Mouse (Mus musculus): ENCODE measurements around the gene Ppp2r2c. TPM values are rescaled to one million over a fixed set of nuclear protein-coding genes. Genes with fewer than 3 reads are reported as not detected.
A peak's percentile ranks its signal among the peaks of the same experiment; 100 is the strongest.

The Ppp2r2c gene
- polyA plus RNA-seq, 1 experiment = 259 TPM

DNA sequence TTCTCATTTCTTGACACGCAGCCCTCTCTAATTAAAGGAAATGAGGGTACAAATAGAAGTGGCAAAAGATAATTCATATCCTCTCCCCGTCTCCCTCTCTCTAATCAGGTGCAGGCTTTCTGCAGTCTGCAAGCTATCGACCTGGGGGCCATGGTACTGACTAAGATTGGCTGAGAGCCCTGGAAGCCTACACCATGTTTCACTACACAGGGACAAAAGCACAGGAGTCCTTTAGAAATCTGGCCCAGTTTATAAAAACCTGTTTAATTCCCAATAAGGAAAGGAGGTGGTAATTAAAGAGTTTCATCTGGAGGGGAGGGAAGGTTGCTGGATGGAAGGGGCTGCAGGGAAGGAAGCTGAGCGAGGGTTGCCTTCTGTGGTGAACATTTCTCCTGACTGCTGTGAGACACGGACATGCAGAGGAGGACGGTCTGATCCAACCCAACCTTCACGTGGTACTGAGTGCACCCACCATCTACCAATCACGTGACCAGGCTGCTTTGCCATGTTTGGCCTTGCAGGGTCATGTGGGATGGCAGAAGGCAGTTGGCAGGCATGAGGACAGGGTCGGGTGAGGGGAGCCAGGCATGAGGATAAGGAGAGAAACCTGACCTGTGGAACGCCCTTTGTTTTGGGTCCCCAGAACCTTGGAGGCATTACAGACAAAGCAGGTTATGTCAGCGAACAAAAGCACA is 30.2 kb downstream of the Ppp2r2c start:
- no peak overlapping the region for H3K4me3 ChIP-seq (replicated peaks; ENCODE audit: insufficient read depth, low read depth, low read length)
- no peak for TF ChIP-seq CTCF (IDR thresholded peaks at IDR 0.05; ENCODE audit: borderline replicate concordance, insufficient read depth, low read depth, low read length)
- no peak for TF ChIP-seq POLR2A (IDR thresholded peaks at IDR 0.05; ENCODE audit: borderline replicate concordance, insufficient read depth, low read length)
- 29% methylated on average over 11 of the region's 11 CpGs for whole genome bisulfite sequencing
- H3K27me3 ChIP-seq (ENCODE audit: control insufficient read depth, insufficient read depth, low read length) = no peaks in the 10 kb centered on the region
- no peak for DNase-seq
- peaks cover 81% of the 10 kb centered on the region for H3K4me1 ChIP-seq (ENCODE audit: control insufficient read depth, insufficient read depth, low read length)
- peak overlapping the region; percentile 92 for H3K27ac ChIP-seq (ENCODE audit: insufficient read depth, low read length)

DNA sequence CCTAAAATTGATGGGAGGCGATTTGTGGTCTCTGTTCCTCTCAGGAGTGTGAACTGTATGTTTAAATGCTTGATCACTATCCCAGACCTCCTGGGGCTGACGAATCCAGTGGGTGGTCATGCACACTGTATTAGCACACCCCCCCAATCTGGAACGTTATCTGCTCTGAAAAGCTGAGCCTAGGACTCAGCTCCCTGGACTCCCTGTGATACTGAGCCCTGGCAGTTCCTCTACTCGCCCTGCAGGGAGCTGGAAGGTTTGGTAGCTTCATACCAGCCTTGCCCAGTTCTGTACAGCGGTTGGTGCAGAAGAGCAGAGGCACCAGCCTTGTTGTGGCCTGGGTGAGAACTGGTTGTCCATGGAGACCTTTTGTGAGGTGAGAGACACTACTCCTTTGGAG is 31.1 kb downstream of the Ppp2r2c start:
- Histone ChIP-seq H3K27me3 (ENCODE audit: control insufficient read depth, insufficient read depth, low read length) (no peaks in the 10 kb centered on the region), H3K4me1 (ENCODE audit: control insufficient read depth, insufficient read depth, low read length) (peaks cover 81% of the 10 kb centered on the region), H3K27ac (ENCODE audit: insufficient read depth, low read length) (peak overlapping the region; percentile 92), H3K4me3 (replicated peaks; ENCODE audit: insufficient read depth, low read depth, low read length) (no peak overlapping the region)
- peak; percentile 67 to 68 for DNase-seq
- WGBS = 15% methylated on average over 5 of the region's 5 CpGs
- TF ChIP-seq CTCF (IDR thresholded peaks at IDR 0.05; ENCODE audit: borderline replicate concordance, insufficient read depth, low read depth, low read length) = 0 out of 2 replicates have a peak, but pooled peaks have one; percentile 14
- TF ChIP-seq POLR2A (IDR thresholded peaks at IDR 0.05; ENCODE audit: borderline replicate concordance, insufficient read depth, low read length) = no peak

DNA sequence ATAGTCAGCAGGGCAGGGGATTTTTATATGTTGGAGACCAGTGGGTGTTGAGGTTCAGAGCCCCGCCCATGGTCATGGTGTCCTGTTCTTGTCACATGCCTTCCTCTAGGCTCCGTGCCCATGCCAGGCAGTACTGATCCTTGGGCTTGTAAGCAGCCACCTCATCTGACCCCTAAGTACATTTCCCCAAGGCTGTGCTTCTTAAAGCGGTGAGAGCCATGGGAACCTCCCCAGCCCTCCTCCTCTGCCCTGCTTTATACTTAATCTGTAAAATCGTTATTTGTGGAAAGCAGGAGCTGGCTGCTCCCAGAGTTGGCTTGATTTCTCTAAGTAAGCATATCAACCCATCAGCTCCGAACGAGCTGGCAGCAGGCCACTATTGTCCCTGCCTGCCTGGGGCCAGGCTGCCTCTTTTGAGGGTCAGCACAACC is 31.9 kb downstream of the Ppp2r2c start:
- no peaks in the 10 kb centered on the region for H3K27me3 ChIP-seq (ENCODE audit: control insufficient read depth, insufficient read depth, low read length)
- H3K4me3 ChIP-seq (replicated peaks; ENCODE audit: insufficient read depth, low read depth, low read length) = no peak overlapping the region
- H3K4me1 ChIP-seq (ENCODE audit: control insufficient read depth, insufficient read depth, low read length) = peaks cover 81% of the 10 kb centered on the region
- TF ChIP-seq POLR2A (IDR thresholded peaks at IDR 0.05; ENCODE audit: borderline replicate concordance, insufficient read depth, low read length) = no peak
- no peak for TF ChIP-seq CTCF (IDR thresholded peaks at IDR 0.05; ENCODE audit: borderline replicate concordance, insufficient read depth, low read depth, low read length)
- DNase-seq = peak in 1 of 2 experiments; percentile 67
- peak overlapping the region; percentile 92 for H3K27ac ChIP-seq (ENCODE audit: insufficient read depth, low read length)
- 11% methylated on average over 6 of the region's 6 CpGs for WGBS

DNA sequence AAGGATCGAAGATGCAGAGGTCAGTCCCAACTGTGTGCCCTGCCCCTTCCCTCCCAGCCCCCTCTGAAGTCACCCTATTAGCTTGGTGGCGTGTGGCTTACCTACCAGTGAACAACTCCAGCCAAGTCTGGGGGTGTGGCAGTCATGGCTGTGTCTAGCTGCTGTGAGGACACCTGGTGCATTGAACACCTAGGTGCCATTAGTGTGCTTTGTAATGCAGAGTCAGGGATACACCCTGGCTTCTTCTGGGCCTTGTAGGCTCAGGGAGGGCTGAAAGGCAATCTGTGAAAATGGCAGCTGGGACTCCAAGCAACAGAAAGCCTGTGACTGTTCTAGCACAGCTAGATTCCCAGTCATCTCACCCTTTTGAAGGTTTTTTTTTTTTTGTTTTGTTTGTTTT is 34.5 kb downstream of the Ppp2r2c start:
- H3K27me3 ChIP-seq (ENCODE audit: control insufficient read depth, insufficient read depth, low read length) = no peaks in the 10 kb centered on the region
- TF ChIP-seq POLR2A (IDR thresholded peaks at IDR 0.05; ENCODE audit: borderline replicate concordance, insufficient read depth, low read length) (no peak), CTCF (IDR thresholded peaks at IDR 0.05; ENCODE audit: borderline replicate concordance, insufficient read depth, low read depth, low read length) (no peak)
- no peak overlapping the region for H3K4me3 ChIP-seq (replicated peaks; ENCODE audit: insufficient read depth, low read depth, low read length)
- DNase-seq = no peak
- H3K4me1 ChIP-seq (ENCODE audit: control insufficient read depth, insufficient read depth, low read length) = peaks cover 80% of the 10 kb centered on the region
- WGBS = 58% methylated on average over 2 of the region's 2 CpGs
- H3K27ac ChIP-seq (ENCODE audit: insufficient read depth, low read length) = peak overlapping the region; percentile 42; the same call in 1 of the 2 replicates

DNA sequence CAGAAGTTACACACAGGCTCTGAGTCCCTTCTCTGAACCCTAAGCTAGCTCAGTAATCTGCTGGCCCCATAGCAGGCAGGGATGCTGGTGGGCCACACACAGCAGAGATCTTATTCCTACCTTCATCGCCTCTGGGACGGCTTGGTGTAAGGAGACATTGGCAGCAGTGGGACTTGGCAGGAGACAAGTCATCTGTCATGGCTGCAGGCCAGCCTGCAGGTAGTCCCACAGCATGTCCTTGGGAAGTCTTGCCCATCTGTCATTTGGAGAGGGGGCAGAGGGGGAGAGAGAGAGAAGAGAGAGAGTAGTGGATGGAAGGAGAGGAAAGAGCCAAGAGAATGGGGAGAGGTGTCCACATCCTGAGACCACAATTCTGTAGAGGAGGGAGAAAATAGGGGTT is 35.8 kb downstream of the Ppp2r2c start:
- TF ChIP-seq POLR2A (IDR thresholded peaks at IDR 0.05; ENCODE audit: borderline replicate concordance, insufficient read depth, low read length) (no peak), CTCF (IDR thresholded peaks at IDR 0.05; ENCODE audit: borderline replicate concordance, insufficient read depth, low read depth, low read length) (no peak)
- peak; percentile 84 to 91 for DNase-seq
- Histone ChIP-seq H3K27ac (ENCODE audit: insufficient read depth, low read length) (peak overlapping the region; percentile 87), H3K4me3 (replicated peaks; ENCODE audit: insufficient read depth, low read depth, low read length) (no peak overlapping the region), H3K27me3 (ENCODE audit: control insufficient read depth, insufficient read depth, low read length) (no peaks in the 10 kb centered on the region), H3K4me1 (ENCODE audit: control insufficient read depth, insufficient read depth, low read length) (peaks cover 76% of the 10 kb centered on the region)
- WGBS = 10% methylated on average over 2 of the region's 2 CpGs

DNA sequence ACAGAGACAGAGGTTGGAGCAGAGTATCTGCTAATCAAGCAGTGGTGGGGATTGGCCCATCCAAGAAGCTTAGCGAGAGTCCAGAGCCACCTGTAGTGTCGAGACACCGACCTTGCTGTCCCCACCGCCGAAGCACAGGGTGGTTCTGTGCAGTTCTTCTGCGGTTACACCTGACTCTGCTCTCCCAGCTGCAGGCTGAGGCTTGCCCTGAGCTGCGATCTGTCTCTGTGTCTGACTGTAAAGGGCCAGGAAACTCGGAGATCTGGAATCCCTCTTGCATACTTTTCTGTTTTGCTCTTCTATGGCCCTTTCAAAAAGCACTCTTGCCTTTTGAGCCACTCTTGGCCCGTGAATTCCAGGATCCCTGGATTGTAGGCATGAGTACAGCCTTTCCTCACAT is 36.4 kb downstream of the Ppp2r2c start:
- Histone ChIP-seq H3K4me3 (replicated peaks; ENCODE audit: insufficient read depth, low read depth, low read length) (no peak overlapping the region), H3K4me1 (ENCODE audit: control insufficient read depth, insufficient read depth, low read length) (peaks cover 75% of the 10 kb centered on the region), H3K27me3 (ENCODE audit: control insufficient read depth, insufficient read depth, low read length) (no peaks in the 10 kb centered on the region), H3K27ac (ENCODE audit: insufficient read depth, low read length) (peak overlapping the region; percentile 87)
- no peak for DNase-seq
- 10% methylated on average over 9 of the region's 9 CpGs for WGBS
- TF ChIP-seq POLR2A (IDR thresholded peaks at IDR 0.05; ENCODE audit: borderline replicate concordance, insufficient read depth, low read length) (no peak), CTCF (IDR thresholded peaks at IDR 0.05; ENCODE audit: borderline replicate concordance, insufficient read depth, low read depth, low read length) (no peak)

DNA sequence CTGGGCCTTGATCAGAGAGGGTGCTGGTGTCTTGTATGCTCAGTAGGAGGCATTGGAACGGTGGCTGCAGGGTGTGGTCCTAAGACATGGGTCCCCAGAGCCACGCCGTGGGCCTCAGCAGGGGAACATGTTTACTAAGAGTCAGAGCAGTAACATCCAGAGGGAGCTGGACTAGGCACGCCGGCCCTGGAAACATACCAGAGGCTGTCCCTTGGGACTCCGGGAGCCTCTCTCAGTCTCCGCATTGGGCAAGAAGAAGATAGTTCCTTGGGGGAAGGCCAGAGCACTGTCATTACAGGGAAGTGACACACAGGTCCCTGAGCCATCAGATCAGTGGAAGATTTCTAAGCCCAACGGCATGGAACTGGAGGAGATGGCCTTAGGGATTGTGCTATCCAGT is 36.9 kb downstream of the Ppp2r2c start:
- no peaks in the 10 kb centered on the region for H3K27me3 ChIP-seq (ENCODE audit: control insufficient read depth, insufficient read depth, low read length)
- TF ChIP-seq CTCF (IDR thresholded peaks at IDR 0.05; ENCODE audit: borderline replicate concordance, insufficient read depth, low read depth, low read length) (no peak), POLR2A (IDR thresholded peaks at IDR 0.05; ENCODE audit: borderline replicate concordance, insufficient read depth, low read length) (no peak)
- H3K27ac ChIP-seq (ENCODE audit: insufficient read depth, low read length) = peak overlapping the region; percentile 87
- H3K4me3 ChIP-seq (replicated peaks; ENCODE audit: insufficient read depth, low read depth, low read length) = no peak overlapping the region
- peak in 1 of 2 experiments; percentile 52 for DNase-seq
- WGBS = 12% methylated on average over 8 of the region's 8 CpGs
- H3K4me1 ChIP-seq (ENCODE audit: control insufficient read depth, insufficient read depth, low read length) = peaks cover 72% of the 10 kb centered on the region

DNA sequence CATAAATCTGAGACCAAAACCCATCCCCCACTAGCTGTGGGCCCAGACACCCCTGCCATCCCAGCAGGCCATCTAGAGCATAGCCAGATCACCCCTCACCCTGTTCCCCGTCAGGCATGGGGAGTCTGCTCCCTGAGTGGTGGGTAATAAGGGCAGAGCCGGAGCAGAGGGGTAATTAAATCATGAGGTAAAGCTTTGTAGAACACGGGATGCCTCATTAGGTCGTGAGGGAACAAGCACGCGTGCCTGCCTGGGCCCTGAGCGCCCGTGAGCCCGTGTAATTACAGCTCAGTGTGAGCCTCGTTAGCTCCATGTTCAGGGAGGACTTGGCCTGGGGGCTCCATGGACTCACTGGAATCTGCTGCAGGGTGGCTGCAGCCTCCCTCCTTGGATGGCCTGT is 39.4 kb downstream of the Ppp2r2c start:
- WGBS = 34% methylated on average over 10 of the region's 10 CpGs
- no peak for TF ChIP-seq CTCF (IDR thresholded peaks at IDR 0.05; ENCODE audit: borderline replicate concordance, insufficient read depth, low read depth, low read length)
- no peak for TF ChIP-seq POLR2A (IDR thresholded peaks at IDR 0.05; ENCODE audit: borderline replicate concordance, insufficient read depth, low read length)

More for the DNA sequence above, 39.4 kb downstream of the Ppp2r2c start:
- no peak overlapping the region for H3K27ac ChIP-seq (ENCODE audit: insufficient read depth, low read length)
- H3K27me3 ChIP-seq (ENCODE audit: control insufficient read depth, insufficient read depth, low read length) = no peaks in the 10 kb centered on the region
- DNase-seq = peak in 1 of 2 experiments; percentile 24
- no peak overlapping the region for H3K4me3 ChIP-seq (replicated peaks; ENCODE audit: insufficient read depth, low read depth, low read length)
- H3K4me1 ChIP-seq (ENCODE audit: control insufficient read depth, insufficient read depth, low read length) = peaks cover 82% of the 10 kb centered on the region
